Mouse (Mus musculus): ENCODE results near the gene Hes3.

GRCm38 (mm10) chr4:152253183-152253759 lies 38.2 kb downstream of the Hes3 start:
- TF ChIP-seq CTCF (IDR thresholded peaks at IDR 0.05; ENCODE audit: borderline replicate concordance, insufficient read depth, low read depth, low read length) (no peak), POLR2A (IDR thresholded peaks at IDR 0.05; ENCODE audit: borderline replicate concordance, insufficient read depth, low read length) (no peak)
